Mouse (Mus musculus): Measurements from ENCODE around the gene Malsu1. TPM values are rescaled to one million over a fixed set of nuclear protein-coding genes. Genes with fewer than 3 reads are reported as not detected.

Malsu1 gene
- polyA plus RNA-seq, 1 experiment: 19.6 TPM

- Histone ChIP-seq H3K4me3 (no peak overlapping the region), H3K79me2 (ENCODE audit: control insufficient read depth, insufficient read depth) (no peaks in the 10 kb centered on the region), H3K27me3 (ENCODE audit: control insufficient read depth, insufficient read depth, insufficient read length) (no peaks in the 10 kb centered on the region), H3K36me3 (ENCODE audit: control insufficient read depth, insufficient read depth) (no peaks in the 10 kb centered on the region), H3ac (ENCODE audit: control insufficient read depth, insufficient read length) (no peak overlapping the region), H3K4me2 (ENCODE audit: low read depth) (no peak overlapping the region)
- TF ChIP-seq POLR2A (IDR thresholded peaks at IDR 0.05; ENCODE audit: insufficient read length, low read depth) (no peak), REST (IDR thresholded peaks at IDR 0.05; ENCODE audit: insufficient read depth, insufficient read length) (no peak), TCF3 (IDR thresholded peaks at IDR 0.05; ENCODE audit: insufficient read length, low read depth) (no peak), MYOG (IDR thresholded peaks at IDR 0.05; ENCODE audit: control insufficient read depth in 1 of 3, insufficient read depth in 1 of 3, insufficient read length in 2 of 3, low read depth in 2 of 3) (no peak), POLR2AphosphoS2 (IDR thresholded peaks at IDR 0.05; ENCODE audit: insufficient read length, low read depth) (no peak), MYOD1 (IDR thresholded peaks at IDR 0.05; ENCODE audit: control insufficient read depth in 1 of 3, insufficient read length in 2 of 3, low read depth in 2 of 3) (no peak)
These were observed 26.6 kb upstream of the Malsu1 start for GRCm38 (mm10) chr6:49046976-49047375.

GRCm38 (mm10) chr6:49047848-49048247, 25.7 kb upstream of the Malsu1 start:
- TF ChIP-seq TCF12 (IDR thresholded peaks at IDR 0.05; ENCODE audit: insufficient read depth, poor library complexity, severe bottlenecking): no peak
- no peak for TF ChIP-seq USF1 (IDR thresholded peaks at IDR 0.05; ENCODE audit: low read depth)
- no peak for TF ChIP-seq SRF (IDR thresholded peaks at IDR 0.05; ENCODE audit: control insufficient read depth, insufficient read length, low read depth)
- no peak for TF ChIP-seq MYOG (IDR thresholded peaks at IDR 0.05; ENCODE audit: control insufficient read depth in 1 of 3, insufficient read depth in 1 of 3, insufficient read length in 2 of 3, low read depth in 2 of 3)
- TF ChIP-seq POLR2A (IDR thresholded peaks at IDR 0.05; ENCODE audit: insufficient read length, low read depth): no peak
- TF ChIP-seq MYOD1 (IDR thresholded peaks at IDR 0.05; ENCODE audit: control insufficient read depth in 1 of 3, insufficient read length in 2 of 3, low read depth in 2 of 3): no peak
- Histone ChIP-seq H3K27me3 (ENCODE audit: control insufficient read depth, insufficient read depth, insufficient read length) (no peaks in the 10 kb centered on the region), H3K4me2 (ENCODE audit: low read depth) (no peak overlapping the region), H3K4me3 (no peak overlapping the region), H3K36me3 (ENCODE audit: control insufficient read depth, insufficient read depth) (no peaks in the 10 kb centered on the region), H3K79me2 (ENCODE audit: control insufficient read depth, insufficient read depth) (no peaks in the 10 kb centered on the region), H3ac (ENCODE audit: control insufficient read depth, insufficient read length) (no peak overlapping the region)

DNA sequence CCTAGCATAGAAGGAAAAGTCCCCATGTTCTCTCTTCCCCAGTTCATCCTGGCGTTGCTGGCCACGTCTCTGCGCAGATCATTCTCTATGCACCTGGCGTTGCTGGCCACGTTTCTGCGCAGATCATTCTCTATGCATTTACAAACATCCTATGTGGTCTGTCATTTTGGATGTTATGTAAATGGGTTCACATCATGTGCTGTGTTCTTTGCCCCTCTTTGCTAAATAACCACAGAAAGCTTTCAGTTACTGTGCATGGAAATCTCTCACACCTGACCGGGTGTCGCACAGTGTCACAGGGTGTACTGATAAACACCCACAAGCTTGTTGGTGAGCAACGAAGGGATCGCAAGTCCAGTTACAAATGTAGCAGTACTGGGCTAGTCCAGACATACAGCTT, 25.2 kb upstream of the Malsu1 start:
- no peak overlapping the region for H3K4me3 ChIP-seq
- no peaks in the 10 kb centered on the region for H3K36me3 ChIP-seq (ENCODE audit: control insufficient read depth, insufficient read depth)
- H3K27me3 ChIP-seq (ENCODE audit: control insufficient read depth, insufficient read depth, insufficient read length): no peaks in the 10 kb centered on the region
- no peak overlapping the region for H3ac ChIP-seq (ENCODE audit: control insufficient read depth, insufficient read length)
- H3K79me2 ChIP-seq (ENCODE audit: control insufficient read depth, insufficient read depth): no peaks in the 10 kb centered on the region
- TF ChIP-seq USF1 (IDR thresholded peaks at IDR 0.05; ENCODE audit: low read depth): no peak
- TF ChIP-seq CEBPB (IDR thresholded peaks at IDR 0.05; ENCODE audit: insufficient read depth, poor library complexity, severe bottlenecking): no peak
- no peak for TF ChIP-seq MAX (IDR thresholded peaks at IDR 0.05; ENCODE audit: low read depth)
- no peak for TF ChIP-seq MYOG (IDR thresholded peaks at IDR 0.05; ENCODE audit: control insufficient read depth in 1 of 3, insufficient read depth in 1 of 3, insufficient read length in 2 of 3, low read depth in 2 of 3)
- TF ChIP-seq MYOD1 (IDR thresholded peaks at IDR 0.05; ENCODE audit: control insufficient read depth in 1 of 3, insufficient read length in 2 of 3, low read depth in 2 of 3): no peak
- TF ChIP-seq POLR2AphosphoS2 (IDR thresholded peaks at IDR 0.05; ENCODE audit: insufficient read length, low read depth): no peak
- no peak for TF ChIP-seq TCF12 (IDR thresholded peaks at IDR 0.05; ENCODE audit: insufficient read depth, poor library complexity, severe bottlenecking)
- no peak for TF ChIP-seq POLR2A (IDR thresholded peaks at IDR 0.05; ENCODE audit: insufficient read length, low read depth)
- no peak for TF ChIP-seq TCF3 (IDR thresholded peaks at IDR 0.05; ENCODE audit: insufficient read length, low read depth)
- TF ChIP-seq REST (IDR thresholded peaks at IDR 0.05; ENCODE audit: insufficient read depth, insufficient read length): no peak
- no peak for TF ChIP-seq SRF (IDR thresholded peaks at IDR 0.05; ENCODE audit: control insufficient read depth, insufficient read length, low read depth)
- no peak for TF ChIP-seq E2F4 (IDR thresholded peaks at IDR 0.05; ENCODE audit: insufficient read depth)
- H3K4me2 ChIP-seq (ENCODE audit: low read depth): no peak overlapping the region

- no peaks in the 10 kb centered on the region for H3K27me3 ChIP-seq (ENCODE audit: control insufficient read depth, insufficient read depth, insufficient read length)
- H3K79me2 ChIP-seq (ENCODE audit: control insufficient read depth, insufficient read depth): no peaks in the 10 kb centered on the region
- TF ChIP-seq CEBPB (IDR thresholded peaks at IDR 0.05; ENCODE audit: insufficient read depth, poor library complexity, severe bottlenecking): no peak
- no peak for TF ChIP-seq REST (IDR thresholded peaks at IDR 0.05; ENCODE audit: insufficient read depth, insufficient read length)
- no peak for TF ChIP-seq MAX (IDR thresholded peaks at IDR 0.05; ENCODE audit: low read depth)
- no peak for TF ChIP-seq MYOD1 (IDR thresholded peaks at IDR 0.05; ENCODE audit: control insufficient read depth in 1 of 3, insufficient read length in 2 of 3, low read depth in 2 of 3)
- no peak for TF ChIP-seq POLR2AphosphoS2 (IDR thresholded peaks at IDR 0.05; ENCODE audit: insufficient read length, low read depth)
- no peak for TF ChIP-seq SRF (IDR thresholded peaks at IDR 0.05; ENCODE audit: control insufficient read depth, insufficient read length, low read depth)
- no peak for TF ChIP-seq POLR2A (IDR thresholded peaks at IDR 0.05; ENCODE audit: insufficient read length, low read depth)
- TF ChIP-seq E2F4 (IDR thresholded peaks at IDR 0.05; ENCODE audit: insufficient read depth): no peak
- TF ChIP-seq USF1 (IDR thresholded peaks at IDR 0.05; ENCODE audit: low read depth): no peak
- no peak for TF ChIP-seq MYOG (IDR thresholded peaks at IDR 0.05; ENCODE audit: control insufficient read depth in 1 of 3, insufficient read depth in 1 of 3, insufficient read length in 2 of 3, low read depth in 2 of 3)
- TF ChIP-seq TCF3 (IDR thresholded peaks at IDR 0.05; ENCODE audit: insufficient read length, low read depth): no peak
- no peak for TF ChIP-seq TCF12 (IDR thresholded peaks at IDR 0.05; ENCODE audit: insufficient read depth, poor library complexity, severe bottlenecking)
- no peak overlapping the region for H3ac ChIP-seq (ENCODE audit: control insufficient read depth, insufficient read length)
- no peak overlapping the region for H3K4me2 ChIP-seq (ENCODE audit: low read depth)
- no peak overlapping the region for H3K4me3 ChIP-seq
- H3K36me3 ChIP-seq (ENCODE audit: control insufficient read depth, insufficient read depth): no peaks in the 10 kb centered on the region
These were observed 22.8 kb upstream of the Malsu1 start for GRCm38 (mm10) chr6:49050677-49051410.

Data from myocyte (in vitro differentiated cells).